Mouse (Mus musculus) heart, embryonic 16.5 days (tissue): Measurements from ENCODE around the gene Rars2. TPM values are rescaled to one million over a fixed set of nuclear protein-coding genes. Genes with fewer than 3 reads are reported as not detected.
"Not testable (repeated sequence)": the region's sequence is repeated elsewhere in the genome, so short reads cannot be mapped to it uniquely, and the experiment has no call there.

Experiments used
- ATAC-seq: fragments of 200-750 bp; cut with Nextera tagmentation; replicated peaks from 2 replicates; pipeline ENCODE4 v1.8.0; 2017; ENCODE audit warnings: moderate number of reproducible peaks; ENCODE audit not compliant: insufficient read depth, low FRiP score; ENCODE audit errors: extremely low read depth
- H3K27ac ChIP-seq: fragments of 300-500 bp; sonication (generic); 2 replicates; pipeline ENCODE4 v1.5.1; 2014; ENCODE audit warnings: mild to moderate bottlenecking, low read length, control low read depth, moderate library complexity
- H3K27me3 ChIP-seq: fragments of 300-500 bp; sonication (generic); 2 replicates; pipeline ENCODE4 v1.6.1; 2014; ENCODE audit warnings: low read length, mixed read lengths; ENCODE audit not compliant: control insufficient read depth, insufficient read depth
- H3K36me3 ChIP-seq: fragments of 300-500 bp; sonication (generic); 2 replicates; pipeline ENCODE4 v1.6.1; 2014; ENCODE audit not compliant: control insufficient read depth, insufficient read depth
- H3K4me1 ChIP-seq: fragments of 300-500 bp; sonication (generic); 2 replicates; pipeline ENCODE4 v1.6.1; 2014; ENCODE audit warnings: low read length, mixed read lengths; ENCODE audit not compliant: control insufficient read depth, insufficient read depth
- H3K4me2 ChIP-seq: fragments of 300-500 bp; sonication (generic); 2 replicates; pipeline ENCODE4 v1.6.1; 2014; ENCODE audit warnings: low read depth, mild to moderate bottlenecking, control low read depth, low read length
- H3K4me3 ChIP-seq: fragments of 300-500 bp; sonication (generic); 2 replicates; pipeline ENCODE4 v1.5.1; 2014; ENCODE audit warnings: mild to moderate bottlenecking, control low read depth, low read length
- H3K9ac ChIP-seq: fragments of 300-500 bp; sonication (generic); 2 replicates; pipeline ENCODE4 v1.6.1; 2014; ENCODE audit warnings: low read length, control low read depth
- H3K9me3 ChIP-seq: fragments of 300-500 bp; sonication (generic); replicated peaks from 2 replicates; pipeline ENCODE4 v1.6.1; 2016; ENCODE audit warnings: low read length; ENCODE audit not compliant: control insufficient read depth
- WGBS: fragments of 180-500 bp; shearing (Covaris S2); extraction: QIAGEN DNeasy Blood & Tissue Kit; methylation state at CpG from one replicate; pipeline ENCODE4 v1.1.7; 2014; 5-methylcytosine and 5-hydroxymethylcytosine counted together
- polyA plus RNA-seq: library from polyadenylated mRNA; unstranded; fragments of >200 nt; fragmentation: Nextera tagmentation; extraction: Ambion mirVana; gene quantifications from 2 replicates; pipeline ENCODE4 v1.2.1, GENCODE M21; 2015

Rars2 gene
- 51.3 and 56.9 TPM in 2 replicates for polyA plus RNA-seq

GRCm38 (mm10) chr4:34614630-34615094 lies at the start of gene Rars2, which contains the start of gene Orc3:
TSS of gene Rars2 (plus strand) at chr4:34614957.
TSS of gene Orc3 (minus strand) at chr4:34614944.
- WGBS, result under 1% methylated on average over 42 of the region's 42 CpGs
- Histone ChIP-seq H3K36me3 (no peaks in the 10 kb centered on the region), H3K9me3 (no peaks in the 10 kb centered on the region), H3K27me3 (no peaks in the 10 kb centered on the region), H3K4me1 (peaks cover 21% of the 10 kb centered on the region), H3K9ac (peak within 1 kb of the TSS; percentile 96), H3K27ac (peak within 1 kb of the TSS; percentile 91), H3K4me3 (peak within 1 kb of the TSS; percentile 94), H3K4me2 (peak within 1 kb of the TSS; percentile 84)
- ATAC-seq, result peak; percentile 97

DNA sequence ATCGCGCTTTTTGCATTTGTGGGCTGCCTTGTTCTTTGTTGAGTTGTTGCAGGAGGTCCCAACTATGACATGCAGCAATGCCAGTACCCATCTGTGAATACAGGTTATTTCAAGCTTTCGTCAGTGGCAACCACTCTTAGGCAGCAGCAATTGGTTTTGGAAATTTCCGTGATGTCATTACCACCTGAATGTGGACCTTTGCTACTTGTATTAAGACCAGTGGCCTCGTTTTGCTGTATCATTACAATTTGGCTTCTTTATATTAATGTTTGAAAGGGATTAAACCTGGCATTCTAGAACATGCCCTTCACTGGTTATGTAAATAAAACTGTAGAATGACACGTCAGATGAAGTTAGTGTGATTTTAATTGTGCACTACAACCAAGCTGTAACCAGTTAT lies 48.5 kb upstream of the Rars2 start:
- Histone ChIP-seq H3K4me3 (no peak overlapping the region), H3K4me2 (no peak overlapping the region), H3K9ac (no peak overlapping the region), H3K27ac (no peak overlapping the region), H3K4me1 (peaks cover 2% of the 10 kb centered on the region; the same call in 1 of the 2 replicates), H3K9me3 (no peaks in the 10 kb centered on the region), H3K27me3 (no peaks in the 10 kb centered on the region), H3K36me3 (peaks cover 31% of the 10 kb centered on the region)
- WGBS, result 83% methylated on average over 6 of the region's 6 CpGs
- ATAC-seq, result no peak

GRCm38 (mm10) chr4:34572876-34573275 lies 41.9 kb upstream of the Rars2 start:
- Histone ChIP-seq H3K4me1 (no peaks in the 10 kb centered on the region), H3K4me2 (no peak overlapping the region), H3K36me3 (peaks cover 69% of the 10 kb centered on the region), H3K9me3 (no peaks in the 10 kb centered on the region), H3K4me3 (no peak overlapping the region), H3K9ac (no peak overlapping the region), H3K27ac (no peak overlapping the region), H3K27me3 (no peaks in the 10 kb centered on the region)
- no peak for ATAC-seq
- 63% methylated on average over 2 of the region's 2 CpGs for WGBS

- no peaks in the 10 kb centered on the region for H3K9me3 ChIP-seq
- no peak overlapping the region for H3K9ac ChIP-seq
- H3K4me1 ChIP-seq, result peaks cover under 1% of the 10 kb centered on the region
- ATAC-seq, result no peak
- H3K4me3 ChIP-seq, result no peak overlapping the region
- H3K36me3 ChIP-seq, result peaks cover 71% of the 10 kb centered on the region
- no peaks in the 10 kb centered on the region for H3K27me3 ChIP-seq
- H3K27ac ChIP-seq, result no peak overlapping the region
- H3K4me2 ChIP-seq, result no peak overlapping the region
- 87% methylated on average over 2 of the region's 2 CpGs for WGBS
Observed at GRCm38 (mm10) chr4:34577028-34577427, 37.7 kb upstream of the Rars2 start.

- ATAC-seq, result 0 out of 2 replicates have a peak, but pooled peaks have one; percentile 37
Observed at GRCm38 (mm10) chr4:34579215-34579614, 35.5 kb upstream of the Rars2 start.

DNA sequence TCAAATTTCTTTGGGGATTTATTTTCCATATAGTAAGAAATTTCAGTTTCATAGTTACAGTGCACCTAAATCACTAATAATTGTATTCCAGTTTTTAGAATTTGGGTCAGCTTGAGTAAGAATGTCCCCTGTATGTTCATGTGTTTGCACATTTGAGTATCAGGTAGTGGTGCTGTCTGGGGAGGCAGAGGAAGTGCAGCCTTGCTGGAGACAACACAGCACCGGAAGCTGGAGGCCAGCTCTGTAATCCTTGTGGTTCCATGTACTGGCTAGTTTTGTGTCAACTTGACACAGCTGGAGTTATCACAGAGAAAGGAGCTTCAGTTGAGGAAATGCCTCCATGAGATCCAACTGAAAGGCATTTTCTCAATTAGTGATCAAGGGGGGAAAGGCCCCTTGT lies 33.3 kb upstream of the Rars2 start:
- not testable (repeated sequence) for H3K27me3 ChIP-seq, H3K4me2 ChIP-seq, H3K9me3 ChIP-seq, H3K27ac ChIP-seq, H3K4me3 ChIP-seq, H3K9ac ChIP-seq, ATAC-seq
- WGBS, result 61% methylated on average over 1 of the region's 1 CpGs
- Histone ChIP-seq H3K4me1 (peaks cover 17% of the 10 kb centered on the region), H3K36me3 (peaks cover 55% of the 10 kb centered on the region)

More at GRCm38 (mm10) chr4:34579215-34579614, 35.5 kb upstream of the Rars2 start:
- 15% methylated on average over 1 of the region's 1 CpGs for WGBS
- Histone ChIP-seq H3K27ac (no peak overlapping the region), H3K9me3 (no peaks in the 10 kb centered on the region), H3K4me3 (no peak overlapping the region), H3K36me3 (peaks cover 72% of the 10 kb centered on the region), H3K27me3 (no peaks in the 10 kb centered on the region), H3K9ac (no peak overlapping the region), H3K4me2 (no peak overlapping the region), H3K4me1 (peaks cover 9% of the 10 kb centered on the region)

GRCm38 (mm10) chr4:34581990-34582389 lies 32.8 kb upstream of the Rars2 start:
- ATAC-seq, result no peak
- peaks cover 50% of the 10 kb centered on the region for H3K36me3 ChIP-seq
- H3K27ac ChIP-seq, result peak overlapping the region; percentile 48
- whole genome bisulfite sequencing, result 61% methylated on average over 7 of the region's 7 CpGs
- H3K27me3 ChIP-seq, result no peaks in the 10 kb centered on the region
- H3K9ac ChIP-seq, result no peak overlapping the region
- H3K4me2 ChIP-seq, result no peak overlapping the region
- no peak overlapping the region for H3K4me3 ChIP-seq
- no peaks in the 10 kb centered on the region for H3K9me3 ChIP-seq
- peaks cover 17% of the 10 kb centered on the region for H3K4me1 ChIP-seq

- Histone ChIP-seq H3K9ac (no peak overlapping the region), H3K4me1 (peaks cover 17% of the 10 kb centered on the region), H3K27ac (peak overlapping the region; percentile 21; the same call in 1 of the 2 replicates), H3K4me3 (no peak overlapping the region), H3K9me3 (no peaks in the 10 kb centered on the region), H3K36me3 (peaks cover 45% of the 10 kb centered on the region), H3K27me3 (no peaks in the 10 kb centered on the region), H3K4me2 (no peak overlapping the region)
- 59% methylated on average over 5 of the region's 5 CpGs for WGBS
- ATAC-seq, result no peak
Observed at GRCm38 (mm10) chr4:34582476-34582875, 32.3 kb upstream of the Rars2 start.

DNA sequence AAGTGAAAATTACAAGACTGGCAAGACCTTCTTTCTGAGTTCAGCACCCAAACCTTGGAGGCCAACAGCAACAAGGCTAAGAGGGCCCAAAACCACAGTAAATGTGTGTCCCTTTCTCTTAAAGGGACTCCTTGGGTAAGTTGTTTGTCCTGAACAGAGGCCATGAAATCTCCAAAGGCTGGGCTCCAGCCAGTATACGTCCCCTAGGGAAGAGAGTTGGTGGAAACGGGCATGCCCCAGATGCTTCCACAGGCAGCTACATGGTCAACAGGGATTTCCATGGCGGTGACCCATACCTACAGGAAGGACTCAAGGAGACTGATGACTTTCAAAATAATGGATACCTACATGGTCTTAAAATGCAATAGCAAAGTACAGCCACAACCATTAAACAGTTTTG lies 31.3 kb upstream of the Rars2 start:
- ATAC-seq, result no peak
- 85% methylated on average over 3 of the region's 3 CpGs for WGBS
- Histone ChIP-seq H3K27ac (no peak overlapping the region), H3K9me3 (no peaks in the 10 kb centered on the region), H3K4me1 (peaks cover 17% of the 10 kb centered on the region), H3K4me2 (no peak overlapping the region), H3K27me3 (no peaks in the 10 kb centered on the region), H3K9ac (no peak overlapping the region), H3K36me3 (peaks cover 40% of the 10 kb centered on the region), H3K4me3 (no peak overlapping the region)
